Mouse (Mus musculus): ENCODE results near the gene Exoc7.

DNA sequence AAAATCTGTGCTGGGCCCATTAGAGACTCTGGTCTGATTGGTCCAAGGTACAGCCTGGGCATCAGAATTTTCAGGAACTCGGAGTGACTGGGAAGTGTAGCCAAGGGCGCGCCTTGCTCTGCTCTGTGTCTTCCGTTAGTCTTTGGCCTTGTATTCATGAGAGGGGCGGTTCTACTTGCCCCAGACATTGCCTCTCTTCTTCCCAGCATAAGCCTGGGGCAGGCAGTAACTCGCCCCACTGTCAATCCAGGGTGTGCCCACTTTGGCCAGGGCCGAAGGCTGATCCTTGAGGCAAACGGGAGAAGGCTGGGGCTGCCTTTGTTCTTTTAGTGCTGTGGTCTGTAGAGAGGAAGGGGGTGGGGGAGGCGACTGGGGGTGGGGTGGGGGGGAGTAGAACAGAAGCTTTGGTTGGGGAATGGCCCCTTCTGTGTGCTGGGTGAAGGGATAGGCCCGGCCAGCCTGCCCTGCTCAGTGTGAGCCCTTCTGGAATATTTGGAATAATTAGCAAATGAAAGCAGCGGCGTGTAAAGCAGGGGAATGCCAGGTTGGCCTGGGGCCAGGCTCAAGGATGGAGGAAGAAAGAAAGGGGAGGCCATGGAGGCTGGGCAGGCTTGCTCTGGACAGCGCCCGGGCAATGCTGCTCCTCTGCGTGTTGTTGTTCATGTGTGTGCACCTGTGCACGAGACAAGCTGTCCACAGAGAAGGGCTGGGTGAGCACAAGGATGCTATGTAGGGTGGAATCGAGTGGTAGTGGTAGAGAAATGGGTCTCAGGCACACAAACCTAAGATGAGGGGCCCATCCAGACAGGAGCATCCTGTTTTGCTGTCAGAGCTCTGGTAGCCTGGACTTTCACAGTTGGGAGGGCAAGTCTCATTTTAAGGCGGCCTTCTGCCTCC, 22.5 kb upstream of the Exoc7 start:
- TF ChIP-seq CTCF (conservative IDR thresholded peaks at IDR 0.05; ENCODE audit: low read length) (no peak), POU5F1 (IDR thresholded peaks at IDR 0.05; ENCODE audit: borderline replicate concordance, low read length) (no peak), NANOG (IDR thresholded peaks at IDR 0.05; ENCODE audit: borderline replicate concordance, low read length) (no peak)

All from E14TG2a.4 (cell line).